24 mouse cellular contexts compared by ENCODE assay signal in the genomic region with DNA sequence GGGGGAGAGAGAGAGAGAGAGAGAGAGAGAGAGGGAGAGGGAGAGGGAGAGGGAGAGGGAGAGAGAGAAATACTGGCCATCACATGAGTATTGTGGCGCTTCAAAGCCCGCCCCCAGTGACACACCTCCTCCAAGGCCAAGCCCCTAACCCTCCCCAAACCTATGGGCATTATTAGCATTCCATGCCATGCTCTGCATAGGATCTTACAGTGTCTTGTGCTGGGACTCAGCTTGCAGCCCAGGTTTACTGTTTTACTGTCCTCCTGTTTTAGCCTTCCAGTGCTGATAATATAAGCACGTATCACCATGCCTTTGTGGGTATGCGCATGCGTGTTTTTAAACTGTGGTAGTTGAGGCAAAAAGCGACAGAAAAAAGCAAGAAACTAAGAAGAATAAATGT. TPM values are rescaled to one million over a fixed set of nuclear protein-coding genes. Genes with fewer than 3 reads are reported as not detected.
"Had no signal": no experiment of that assay in that cellular context is flagged by ENCODE, and none has a peak within 500 bp of the region (broad histone marks: within the 10 kb centered on the region; RNA-seq: fewer than 3 reads in every experiment).

No protein-coding gene starts in this region.

- H3K27ac ChIP-seq: kidney, embryonic 15.5 days; left cerebral cortex, adult 2 months; liver, embryonic 13.5 days; midbrain, embryonic 13.5 days; neural tube, embryonic 13.5 days; stomach, embryonic 15.5 days had no signal

- H3K27me3 ChIP-seq: kidney, embryonic 15.5 days; liver, embryonic 13.5 days; midbrain, embryonic 13.5 days; neural tube, embryonic 13.5 days; stomach, embryonic 15.5 days had no signal

- H3K36me3 ChIP-seq: kidney, embryonic 15.5 days; liver, embryonic 13.5 days; midbrain, embryonic 13.5 days; neural tube, embryonic 13.5 days; stomach, embryonic 15.5 days had no signal

- H3K9ac ChIP-seq: kidney, embryonic 15.5 days; liver, embryonic 13.5 days; midbrain, embryonic 13.5 days; neural tube, embryonic 13.5 days; stomach, embryonic 15.5 days had no signal

- DNase-seq: kidney, postnatal 10 days; kidney, postnatal 36 days; layer of hippocampus, postnatal 36 days; liver, embryonic 13.5 days; lung, adult 2 months; lung, postnatal 14 days; lung, postnatal 4 days; right cerebral cortex, adult 18-20 months; right cerebral cortex, postnatal 25 days; spleen, adult 18-20 months; thymus, postnatal 25 days had no signal

- H3K9me3 ChIP-seq: kidney, embryonic 15.5 days; liver, embryonic 13.5 days; midbrain, embryonic 13.5 days; neural tube, embryonic 13.5 days; stomach, embryonic 15.5 days had no signal

- H3K4me2 ChIP-seq: kidney, embryonic 15.5 days; liver, embryonic 13.5 days; midbrain, embryonic 13.5 days; neural tube, embryonic 13.5 days; stomach, embryonic 15.5 days had no signal

- H3K4me3 ChIP-seq: kidney, embryonic 15.5 days; left cerebral cortex, adult 2 months; liver, embryonic 13.5 days; midbrain, embryonic 13.5 days; myocyte; neural tube, embryonic 13.5 days; stomach, embryonic 15.5 days had no signal

- ATAC-seq: midbrain, embryonic 13.5 days; midbrain, embryonic 16.5 days had no signal

RNA-seq across cellular contexts. Expression of gene Map3k7cl, which starts 53.6 kb away (rescaled TPM):
- total RNA-seq: liver, adult 2 months; megakaryocyte progenitor cell, adult 5-6 weeks; megakaryocyte-erythroid progenitor cell, adult 5-6 weeks; monocyte, adult 5-6 weeks; neutrophil, adult 5-6 weeks had no signal
- polyA plus RNA-seq: limb, embryonic 11.5 days; liver, adult 2 months; liver, embryonic 13.5 days; midbrain, embryonic 13.5 days; midbrain, embryonic 16.5 days; neural tube, embryonic 13.5 days had no signal
